Mouse (Mus musculus): ENCODE measurements around the gene Apip. TPM values are rescaled to one million over a fixed set of nuclear protein-coding genes. Genes with fewer than 3 reads are reported as not detected.
A peak's percentile ranks its signal among the peaks of the same experiment; 100 is the strongest.

The Apip gene
- polyA plus RNA-seq, 1 experiment from 2014 or later = 61.5 TPM

DNA sequence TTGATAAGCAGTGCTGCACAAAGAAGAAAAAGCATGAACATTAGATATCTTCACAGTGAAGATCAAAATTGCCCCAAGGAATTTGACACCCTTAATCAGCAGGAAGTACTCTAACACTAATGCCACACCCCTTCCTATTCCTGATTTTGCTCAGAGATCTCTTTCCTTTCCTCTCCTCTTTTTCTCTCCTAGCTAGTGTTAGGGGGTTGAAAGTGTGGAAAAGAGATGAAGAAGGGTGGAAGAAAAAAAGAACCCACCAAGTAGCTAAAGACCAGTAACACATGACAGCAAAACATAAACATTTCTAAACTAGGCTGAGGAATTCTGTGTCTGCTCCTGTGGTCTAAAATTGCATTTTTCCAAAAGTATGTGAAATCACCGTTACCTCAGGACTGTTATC lies 4.9 kb upstream of the Apip start:
- H3K4me1 ChIP-seq (replicated peaks) = peaks cover 26% of the 10 kb centered on the region
- ATAC-seq (replicated peaks; ENCODE audit: insufficient number of reproducible peaks, insufficient read depth, low FRiP score, low read depth) = no peak
- 69% methylated on average over 1 of the region's 1 CpGs for WGBS
- H3K9me3 ChIP-seq (replicated peaks) = no peaks in the 10 kb centered on the region
- no peaks in the 10 kb centered on the region for H3K36me3 ChIP-seq
- H3K27ac ChIP-seq = no peak overlapping the region
- H3K27me3 ChIP-seq = no peaks in the 10 kb centered on the region
- no peak overlapping the region for H3K4me3 ChIP-seq
- no peak overlapping the region for H3K9ac ChIP-seq
- no peak overlapping the region for H3K4me2 ChIP-seq

DNA sequence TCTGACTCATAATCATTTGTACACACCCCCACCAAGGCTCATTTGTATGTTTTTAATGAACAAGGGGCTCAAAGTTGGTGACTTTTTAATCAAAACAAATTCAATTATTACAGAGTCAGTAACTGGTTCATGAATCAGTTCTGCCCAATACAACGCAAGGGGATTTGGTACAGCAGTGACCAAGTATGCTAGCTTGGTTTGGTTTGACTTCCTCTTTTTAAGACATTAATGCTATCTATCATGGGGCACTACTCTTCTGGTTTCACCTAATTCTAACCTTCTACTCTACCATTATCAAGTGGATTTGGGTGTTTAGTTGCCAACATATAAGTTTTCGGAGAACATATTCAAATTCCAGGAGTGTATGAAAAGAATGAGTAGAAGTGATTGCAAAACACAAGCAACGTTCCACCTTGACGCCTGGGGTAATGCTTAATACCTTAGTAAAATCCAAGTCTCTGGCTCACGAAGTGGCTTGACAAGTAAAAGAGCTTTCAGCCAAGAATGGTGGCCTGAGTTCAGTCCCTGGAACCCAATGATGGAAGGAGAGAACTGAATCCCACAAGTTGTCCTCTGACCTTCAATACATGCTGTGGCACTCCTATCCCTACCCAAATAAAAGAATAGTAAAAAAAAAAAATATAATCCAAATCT lies 3.6 kb upstream of the Apip start:
- no peak overlapping the region for H3K27ac ChIP-seq
- 91% methylated on average over 5 of the region's 5 CpGs for WGBS

DNA sequence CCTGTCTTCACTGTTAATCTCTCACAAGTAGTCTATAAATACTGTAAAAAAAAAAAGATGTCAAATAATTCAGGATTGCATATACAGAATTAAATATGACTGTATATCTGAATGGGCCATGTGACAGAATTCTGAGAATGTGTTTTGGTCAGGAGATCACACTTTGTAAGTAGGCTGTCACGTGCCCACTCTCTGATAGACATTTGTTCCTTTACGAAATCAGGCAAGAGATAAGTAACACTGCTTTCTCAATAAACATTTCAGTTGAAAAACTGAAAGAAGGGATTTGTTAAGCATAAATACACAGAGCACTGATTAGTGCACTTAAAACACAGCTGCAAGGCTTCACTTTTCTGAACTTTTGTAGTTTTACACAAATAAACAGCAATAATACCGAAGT lies 2.9 kb upstream of the Apip start:
- Histone ChIP-seq H3K36me3 (no peaks in the 10 kb centered on the region), H3K4me1 (replicated peaks) (peaks cover 29% of the 10 kb centered on the region), H3K9me3 (replicated peaks) (no peaks in the 10 kb centered on the region), H3K4me2 (no peak overlapping the region), H3K9ac (no peak overlapping the region), H3K27ac (no peak overlapping the region), H3K4me3 (no peak overlapping the region), H3K27me3 (no peaks in the 10 kb centered on the region)
- no peak for ATAC-seq (replicated peaks; ENCODE audit: insufficient number of reproducible peaks, insufficient read depth, low FRiP score, low read depth)
- WGBS = 50% methylated on average over 3 of the region's 3 CpGs

More for the DNA sequence above, 3.6 kb upstream of the Apip start:
- Histone ChIP-seq H3K4me3 (no peak overlapping the region), H3K36me3 (no peaks in the 10 kb centered on the region), H3K9ac (no peak overlapping the region), H3K9me3 (replicated peaks) (no peaks in the 10 kb centered on the region), H3K4me2 (no peak overlapping the region), H3K4me1 (replicated peaks) (peaks cover 29% of the 10 kb centered on the region), H3K27me3 (no peaks in the 10 kb centered on the region)
- no peak for ATAC-seq (replicated peaks; ENCODE audit: insufficient number of reproducible peaks, insufficient read depth, low FRiP score, low read depth)

DNA sequence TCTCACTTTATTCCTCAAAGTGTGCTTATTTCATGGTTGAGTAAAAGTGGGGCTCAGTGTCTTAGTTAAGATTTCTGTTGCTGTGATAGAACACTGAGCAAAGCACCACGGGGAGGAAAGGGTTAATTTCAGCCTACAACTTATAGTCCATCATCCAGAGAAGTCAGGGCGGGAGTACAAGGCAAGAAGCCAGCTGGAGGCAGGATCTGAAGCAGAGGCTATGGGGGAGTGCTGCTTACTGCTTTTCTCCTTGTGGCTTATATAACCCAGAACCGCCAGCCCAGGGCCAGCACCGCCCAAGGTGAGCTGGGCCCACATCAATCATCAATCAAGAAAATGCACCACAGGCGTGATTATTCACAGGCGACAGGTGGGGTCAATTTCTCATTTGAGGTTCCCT lies 7.6 kb downstream of the Apip start:
- Histone ChIP-seq H3K9me3 (replicated peaks) (no peaks in the 10 kb centered on the region), H3K4me1 (replicated peaks) (peaks cover 7% of the 10 kb centered on the region), H3K4me3 (no peak overlapping the region), H3K9ac (no peak overlapping the region), H3K4me2 (no peak overlapping the region), H3K27ac (no peak overlapping the region), H3K27me3 (no peaks in the 10 kb centered on the region), H3K36me3 (no peaks in the 10 kb centered on the region; the same call in 1 of the 2 replicates)
- ATAC-seq (replicated peaks; ENCODE audit: insufficient number of reproducible peaks, insufficient read depth, low FRiP score, low read depth) = no peak
- WGBS = 66% methylated on average over 6 of the region's 6 CpGs

DNA sequence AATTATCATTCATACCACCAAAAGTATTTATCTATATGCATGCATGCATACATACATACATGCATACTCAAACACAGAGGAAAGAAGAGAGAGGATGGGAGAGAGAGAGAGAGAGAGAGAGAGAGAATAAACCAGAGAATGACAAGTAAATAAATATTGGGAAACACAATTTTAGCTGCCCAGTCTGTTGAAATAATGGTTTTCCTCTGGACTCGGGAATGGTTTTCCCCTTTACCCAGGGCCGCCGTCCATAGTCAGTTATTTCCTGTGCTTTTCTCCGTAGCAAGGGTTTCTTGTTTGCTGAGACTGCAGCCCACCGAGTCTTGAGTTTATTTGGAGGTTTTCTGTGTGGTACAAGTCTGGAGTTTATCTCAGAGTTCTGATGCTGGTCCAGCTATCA lies 8.2 kb downstream of the Apip start:
- Histone ChIP-seq H3K4me1 (replicated peaks) (peaks cover 7% of the 10 kb centered on the region), H3K9ac (no peak overlapping the region), H3K4me3 (no peak overlapping the region), H3K36me3 (no peaks in the 10 kb centered on the region; the same call in 1 of the 2 replicates), H3K27me3 (no peaks in the 10 kb centered on the region), H3K9me3 (replicated peaks) (no peaks in the 10 kb centered on the region), H3K27ac (no peak overlapping the region), H3K4me2 (no peak overlapping the region)
- no peak for ATAC-seq (replicated peaks; ENCODE audit: insufficient number of reproducible peaks, insufficient read depth, low FRiP score, low read depth)
- 65% methylated on average over 5 of the region's 5 CpGs for WGBS

DNA sequence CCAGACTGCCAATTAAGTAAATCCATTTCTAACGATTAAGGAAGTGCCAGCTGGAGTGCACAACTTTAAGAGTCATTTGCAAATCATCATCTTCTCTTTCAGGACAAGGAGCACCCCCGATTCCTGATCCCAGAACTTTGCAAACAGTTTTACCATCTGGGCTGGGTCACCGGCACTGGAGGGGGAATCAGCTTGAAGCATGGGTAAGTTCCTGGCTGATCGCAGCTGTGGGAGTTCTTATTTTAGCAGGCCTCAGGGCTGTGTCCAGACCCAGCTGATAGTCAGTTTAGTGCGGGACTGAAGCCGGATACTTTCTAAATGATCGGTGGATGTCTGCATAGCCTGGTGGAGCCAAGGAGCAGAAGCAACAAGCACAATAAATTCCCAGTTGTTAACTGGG lies 9.4 kb downstream of the Apip start:
- H3K27ac ChIP-seq = no peak overlapping the region
- H3K4me3 ChIP-seq = no peak overlapping the region
- H3K4me1 ChIP-seq (replicated peaks) = peaks cover 7% of the 10 kb centered on the region
- no peaks in the 10 kb centered on the region for H3K27me3 ChIP-seq
- no peak overlapping the region for H3K4me2 ChIP-seq
- H3K36me3 ChIP-seq = peaks cover 7% of the 10 kb centered on the region
- no peak for ATAC-seq (replicated peaks; ENCODE audit: insufficient number of reproducible peaks, insufficient read depth, low FRiP score, low read depth)
- no peaks in the 10 kb centered on the region for H3K9me3 ChIP-seq (replicated peaks)
- 43% methylated on average over 7 of the region's 7 CpGs for WGBS
- H3K9ac ChIP-seq = no peak overlapping the region

DNA sequence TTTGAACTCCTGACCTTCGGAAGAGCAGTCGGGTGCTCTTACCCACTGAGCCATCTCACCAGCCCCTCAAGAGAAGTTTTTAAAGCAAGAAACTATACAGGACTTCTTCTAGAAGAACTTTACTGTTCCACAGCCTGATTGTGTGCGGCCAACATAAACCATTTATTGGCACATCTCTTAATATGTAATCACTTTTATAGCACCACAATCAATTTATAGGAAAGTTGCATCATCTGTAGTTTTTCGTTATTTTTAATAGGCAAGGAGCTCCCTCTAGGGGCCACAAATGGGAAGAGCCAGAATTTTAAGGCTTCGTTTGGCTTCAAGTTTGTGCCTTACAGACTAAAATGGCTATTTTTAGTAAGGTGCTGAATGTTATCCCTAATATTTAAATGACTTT lies 11.0 kb downstream of the Apip start:
- peaks cover 18% of the 10 kb centered on the region for H3K36me3 ChIP-seq
- H3K9ac ChIP-seq = no peak overlapping the region
- no peaks in the 10 kb centered on the region for H3K9me3 ChIP-seq (replicated peaks)
- H3K4me1 ChIP-seq (replicated peaks) = peaks cover 7% of the 10 kb centered on the region
- H3K4me2 ChIP-seq = no peak overlapping the region
- H3K27ac ChIP-seq = no peak overlapping the region
- 56% methylated on average over 5 of the region's 5 CpGs for WGBS
- no peaks in the 10 kb centered on the region for H3K27me3 ChIP-seq
- H3K4me3 ChIP-seq = no peak overlapping the region
- ATAC-seq (replicated peaks; ENCODE audit: insufficient number of reproducible peaks, insufficient read depth, low FRiP score, low read depth) = no peak

DNA sequence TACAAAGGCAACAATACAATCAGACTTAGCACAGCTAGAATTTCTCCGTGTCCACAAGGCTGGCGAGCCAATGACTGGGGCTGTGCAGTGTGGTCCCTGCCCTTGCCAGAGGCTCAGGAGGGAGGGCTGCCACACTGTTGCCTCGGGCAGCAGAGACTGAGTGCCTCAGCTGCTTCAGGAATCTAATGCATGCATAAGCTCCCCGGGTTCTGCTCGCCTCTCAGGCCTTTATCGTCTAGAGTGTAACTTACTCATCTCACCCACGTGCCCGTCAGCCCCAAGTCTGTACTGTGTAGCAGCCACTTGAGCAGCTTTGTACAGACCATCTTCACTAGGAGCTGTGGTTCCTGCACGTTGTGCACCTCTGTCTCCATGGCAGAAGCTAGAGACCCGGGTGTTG lies 12.2 kb downstream of the Apip start:
- H3K4me3 ChIP-seq = no peak overlapping the region
- H3K4me1 ChIP-seq (replicated peaks) = peaks cover 7% of the 10 kb centered on the region
- 0 out of 2 replicates have a peak overlapping the region, but pooled peaks have one; percentile 17 for H3K27ac ChIP-seq
- H3K36me3 ChIP-seq = peaks cover 18% of the 10 kb centered on the region
- no peak overlapping the region for H3K4me2 ChIP-seq
- 50% methylated on average over 10 of the region's 10 CpGs for WGBS
- ATAC-seq (replicated peaks; ENCODE audit: insufficient number of reproducible peaks, insufficient read depth, low FRiP score, low read depth) = peak; percentile 62; the same call in 1 of the 2 replicates
- no peaks in the 10 kb centered on the region for H3K27me3 ChIP-seq
- H3K9ac ChIP-seq = no peak overlapping the region
- no peaks in the 10 kb centered on the region for H3K9me3 ChIP-seq (replicated peaks)

DNA sequence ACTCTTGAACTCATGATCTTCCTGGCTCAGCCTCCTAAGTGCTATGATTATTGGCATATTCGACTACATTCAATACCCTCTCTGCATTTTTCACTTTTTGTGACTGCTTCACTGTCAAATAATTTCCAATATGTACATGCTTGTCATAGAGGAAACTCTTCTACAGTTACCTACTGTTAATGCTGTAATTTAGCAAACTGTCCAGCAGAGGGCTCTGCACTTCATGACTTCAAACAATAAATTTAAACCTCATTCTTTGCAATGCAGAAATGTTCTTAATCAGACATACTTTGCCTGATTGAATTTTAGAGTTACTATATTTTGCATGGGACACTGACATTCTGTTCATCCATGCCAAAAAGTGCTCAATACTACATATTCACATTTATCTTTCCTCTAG lies 13.0 kb downstream of the Apip start:
- Histone ChIP-seq H3K4me2 (no peak overlapping the region), H3K9ac (no peak overlapping the region), H3K27ac (no peak overlapping the region), H3K36me3 (peaks cover 18% of the 10 kb centered on the region), H3K27me3 (no peaks in the 10 kb centered on the region), H3K4me1 (replicated peaks) (peaks cover 7% of the 10 kb centered on the region), H3K9me3 (replicated peaks) (no peaks in the 10 kb centered on the region), H3K4me3 (no peak overlapping the region)
- no peak for ATAC-seq (replicated peaks; ENCODE audit: insufficient number of reproducible peaks, insufficient read depth, low FRiP score, low read depth)
- WGBS = 2% methylated on average over 1 of the region's 1 CpGs

DNA sequence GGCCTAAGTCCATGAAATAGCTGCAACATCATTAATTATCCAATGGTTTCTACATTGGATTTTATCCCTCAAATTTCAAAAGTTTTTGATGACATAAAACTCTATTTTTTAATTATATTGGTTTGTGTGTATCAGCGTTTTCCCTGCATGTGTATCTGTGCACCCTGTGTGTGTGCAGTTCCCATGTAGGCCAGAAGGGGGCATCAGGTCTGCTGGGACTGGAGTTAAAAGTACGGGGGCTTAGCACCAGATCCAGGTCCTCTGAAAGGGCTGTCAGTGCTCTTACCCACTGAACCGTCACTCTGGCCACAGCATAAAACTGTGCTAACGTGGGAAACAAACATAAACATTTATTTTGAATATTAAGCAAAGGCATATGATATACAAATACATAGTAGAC lies 14.6 kb downstream of the Apip start:
- ATAC-seq (replicated peaks; ENCODE audit: insufficient number of reproducible peaks, insufficient read depth, low FRiP score, low read depth) = no peak
- no peak overlapping the region for H3K9ac ChIP-seq
- no peaks in the 10 kb centered on the region for H3K9me3 ChIP-seq (replicated peaks)
- peaks cover 3% of the 10 kb centered on the region; the same call in 1 of the 2 replicates for H3K4me1 ChIP-seq (replicated peaks)
- no peak overlapping the region for H3K4me2 ChIP-seq
- WGBS = 97% methylated on average over 4 of the region's 4 CpGs
- H3K4me3 ChIP-seq = no peak overlapping the region
- no peaks in the 10 kb centered on the region for H3K27me3 ChIP-seq
- no peak overlapping the region for H3K27ac ChIP-seq
- peaks cover 27% of the 10 kb centered on the region for H3K36me3 ChIP-seq

DNA sequence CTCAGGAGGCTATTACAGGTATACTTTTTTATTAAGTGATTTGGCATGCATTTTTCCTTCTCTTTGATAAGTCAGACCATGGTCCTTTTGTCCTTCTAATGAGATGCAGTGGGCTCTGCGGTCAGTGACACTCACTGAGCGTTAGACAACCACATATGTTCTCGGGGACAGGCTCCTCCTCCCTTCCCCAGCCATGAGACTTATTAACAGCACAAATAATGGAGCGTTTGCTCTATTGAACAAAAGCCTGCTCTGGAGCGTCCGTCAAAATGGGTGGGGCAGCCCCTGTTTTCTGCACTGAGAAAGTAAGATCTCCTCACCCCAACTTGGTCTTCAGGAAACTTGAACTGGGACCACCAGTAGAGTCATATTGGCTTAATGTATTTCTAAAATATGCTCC lies 16.0 kb downstream of the Apip start:
- no peaks in the 10 kb centered on the region for H3K9me3 ChIP-seq (replicated peaks)
- no peak overlapping the region for H3K27ac ChIP-seq
- ATAC-seq (replicated peaks; ENCODE audit: insufficient number of reproducible peaks, insufficient read depth, low FRiP score, low read depth) = no peak
- 91% methylated on average over 6 of the region's 6 CpGs for WGBS
- H3K4me2 ChIP-seq = no peak overlapping the region
- peaks cover 35% of the 10 kb centered on the region for H3K36me3 ChIP-seq
- peaks cover 3% of the 10 kb centered on the region; the same call in 1 of the 2 replicates for H3K4me1 ChIP-seq (replicated peaks)
- H3K4me3 ChIP-seq = no peak overlapping the region
- no peak overlapping the region for H3K9ac ChIP-seq
- no peaks in the 10 kb centered on the region for H3K27me3 ChIP-seq

DNA sequence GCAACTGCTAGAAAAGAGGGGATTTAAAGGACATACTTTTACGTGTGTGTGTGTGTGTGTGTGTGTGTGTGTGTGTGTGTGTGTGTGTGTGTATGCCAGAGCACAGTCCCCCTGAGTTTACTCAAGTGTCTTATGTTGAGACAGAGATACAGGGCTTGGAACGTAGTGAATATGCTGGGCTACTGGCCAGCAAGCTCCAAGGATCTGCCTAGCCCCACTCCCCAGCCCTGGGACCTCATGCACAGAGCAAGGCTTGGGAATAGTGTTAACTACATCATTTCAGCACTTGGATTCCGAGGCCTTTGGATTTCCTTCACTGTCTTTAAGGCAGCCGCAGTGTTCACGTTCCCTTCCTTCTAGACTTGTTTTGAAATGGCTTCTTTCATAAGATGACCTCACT lies 29.1 kb downstream of the Apip start:
- no peaks in the 10 kb centered on the region for H3K4me1 ChIP-seq (replicated peaks)
- no peaks in the 10 kb centered on the region for H3K27me3 ChIP-seq
- no peak overlapping the region for H3K27ac ChIP-seq
- H3K4me2 ChIP-seq = no peak overlapping the region
- no peak overlapping the region for H3K4me3 ChIP-seq
- no peaks in the 10 kb centered on the region for H3K9me3 ChIP-seq (replicated peaks)
- 48% methylated on average over 5 of the region's 5 CpGs for WGBS
- ATAC-seq (replicated peaks; ENCODE audit: insufficient number of reproducible peaks, insufficient read depth, low FRiP score, low read depth) = no peak
- H3K9ac ChIP-seq = no peak overlapping the region
- no peaks in the 10 kb centered on the region for H3K36me3 ChIP-seq

Measured in heart, embryonic 15.5 days (tissue).